Mouse (Mus musculus): ENCODE results near the gene Zbtb40.

DNA sequence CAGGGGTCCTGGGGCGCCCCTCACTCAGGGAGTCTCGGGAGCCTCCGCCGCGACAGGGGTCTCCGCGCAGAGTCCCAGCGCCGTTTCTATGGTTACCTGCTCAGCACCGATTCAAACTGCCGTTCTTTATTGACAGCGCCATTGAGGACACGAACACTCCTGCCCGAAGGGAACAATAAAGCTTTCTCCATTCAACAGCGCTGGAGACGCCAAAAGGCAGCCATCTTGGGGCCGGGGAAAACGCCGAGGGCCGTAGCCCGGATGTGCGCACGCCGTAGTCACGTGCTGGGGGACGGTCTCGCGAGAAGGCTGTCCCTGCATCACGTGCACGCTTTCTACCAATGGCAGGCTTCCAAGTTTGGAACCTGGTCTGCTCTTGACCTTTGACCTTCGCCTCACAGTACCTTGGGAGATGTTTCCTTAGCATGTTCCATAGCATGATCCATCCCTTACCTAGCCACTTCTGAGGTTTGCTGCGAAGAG is at the start of gene Zbtb40:
- no peak for TF ChIP-seq CTCF (IDR thresholded peaks at IDR 0.05; ENCODE audit: low read depth, low read length)
- no peak for TF ChIP-seq POLR2A (IDR thresholded peaks at IDR 0.05; ENCODE audit: borderline replicate concordance, low read depth, low read length)

All from bone marrow macrophage, adult 2 months (primary cell).